19 mouse cellular contexts compared by ENCODE assay signal in the genomic region with DNA sequence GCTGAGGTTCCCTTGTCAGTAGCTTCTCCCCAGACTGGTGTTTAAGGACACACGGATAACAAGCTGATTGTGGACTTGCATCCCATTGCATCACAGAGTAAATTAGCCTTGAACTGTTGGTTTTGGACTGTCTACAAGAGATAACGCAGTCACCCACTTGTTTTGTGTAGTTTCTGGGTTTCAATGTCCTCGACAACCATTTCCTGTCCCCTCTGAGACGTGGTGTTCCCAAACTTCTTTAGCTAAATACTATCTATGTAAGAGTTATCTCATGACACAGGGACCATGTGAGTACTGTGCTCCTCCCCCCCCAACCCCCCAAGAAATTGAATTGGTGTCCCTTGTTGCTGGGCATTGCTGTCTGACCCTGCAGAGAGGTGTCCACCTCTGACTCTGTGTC. TPM values are rescaled to one million over a fixed set of nuclear protein-coding genes. Genes with fewer than 3 reads are reported as not detected.
DNase-seq lines count a peak whose midpoint lies in the region; ATAC-seq and TF ChIP-seq lines count a peak whose summit lies in the region.
"Had no signal": no experiment of that assay in that cellular context is flagged by ENCODE, and none has a peak within 500 bp of the region (broad histone marks: within the 10 kb centered on the region; RNA-seq: fewer than 3 reads in every experiment).

No protein-coding gene starts in this region.

- no peaks in the 10 kb centered on the region for H3K36me3 ChIP-seq in G1E (replicated peaks)
- H3K36me3 ChIP-seq in liver, embryonic 13.5 days: no peaks in the 10 kb centered on the region
- no peaks in the 10 kb centered on the region for H3K36me3 ChIP-seq in hindbrain, embryonic 14.5 days (replicated peaks; ENCODE audit: control insufficient read depth, insufficient read depth)
- H3K36me3 ChIP-seq: hindbrain, embryonic 13.5 days; neural tube, embryonic 15.5 days had no signal

- DNase-seq in adrenal gland, adult 8-10 months: peak; percentile 43
- DNase-seq in adrenal gland, postnatal 25 days: no peak
- DNase-seq in kidney, adult 11 months: peak; percentile 5
- DNase-seq in kidney, postnatal 25 days: no peak
- no peak for DNase-seq in G1E (ENCODE audit: low spot score)
- no peak for DNase-seq in liver, embryonic 13.5 days
- no peak for DNase-seq in spleen, adult 12 weeks (ENCODE audit: low spot score)
- DNase-seq in hindbrain, embryonic 14.5 days (ENCODE audit: low spot score): no peak
- DNase-seq: B cell, adult 2 months; cerebellum, adult 9-10 months; forebrain, postnatal 0 days; gastrocnemius, postnatal 25 days; right cerebral cortex, adult 18-20 months; thymus, postnatal 36 days had no signal

- peaks cover 18% of the 10 kb centered on the region; the same call in 1 of the 2 replicates for H3K27me3 ChIP-seq in G1E (ENCODE audit: insufficient read depth, low read length)
- H3K27me3 ChIP-seq in liver, embryonic 13.5 days: no peaks in the 10 kb centered on the region
- no peaks in the 10 kb centered on the region for H3K27me3 ChIP-seq in hindbrain, embryonic 14.5 days (ENCODE audit: control insufficient read depth, insufficient read depth, low read length)
- H3K27me3 ChIP-seq: hindbrain, embryonic 13.5 days; neural tube, embryonic 15.5 days had no signal

- H3K9ac ChIP-seq in liver, embryonic 13.5 days: no peak overlapping the region
- H3K9ac ChIP-seq in hindbrain, embryonic 14.5 days: no peak overlapping the region
- H3K9ac ChIP-seq: forebrain, postnatal 0 days; hindbrain, embryonic 13.5 days; neural tube, embryonic 15.5 days had no signal

- H3K4me3 ChIP-seq in G1E (ENCODE audit: low read depth, low read length): no peak overlapping the region
- H3K4me3 ChIP-seq in liver, embryonic 13.5 days (replicated peaks): no peak overlapping the region
- no peak overlapping the region for H3K4me3 ChIP-seq in hindbrain, embryonic 14.5 days (replicated peaks; ENCODE audit: low read length)
- H3K4me3 ChIP-seq: hindbrain, embryonic 13.5 days; neural tube, embryonic 15.5 days had no signal

- no peak overlapping the region for H3K4me2 ChIP-seq in liver, embryonic 13.5 days
- H3K4me2 ChIP-seq in hindbrain, embryonic 14.5 days (replicated peaks): no peak overlapping the region
- H3K4me2 ChIP-seq: hindbrain, embryonic 13.5 days; neural tube, embryonic 15.5 days had no signal

- WGBS in liver, embryonic 13.5 days (ENCODE audit: insufficient replicate concordance): 21% methylated on average over 4 of the region's 4 CpGs
- 79% methylated on average over 4 of the region's 4 CpGs for WGBS in hindbrain, embryonic 14.5 days

- peak overlapping the region; percentile 75 for H3K27ac ChIP-seq in liver, embryonic 13.5 days
- no peak overlapping the region for H3K27ac ChIP-seq in hindbrain, embryonic 14.5 days
- H3K27ac ChIP-seq: hindbrain, embryonic 13.5 days; neural tube, embryonic 15.5 days had no signal

- H3K4me1 ChIP-seq in G1E (ENCODE audit: insufficient read depth, low read depth, low read length): peaks cover 10% of the 10 kb centered on the region; the same call in 1 of the 2 replicates
- H3K4me1 ChIP-seq in liver, embryonic 13.5 days (replicated peaks): peaks cover 49% of the 10 kb centered on the region
- H3K4me1 ChIP-seq in hindbrain, embryonic 14.5 days (replicated peaks; ENCODE audit: control insufficient read depth, insufficient read depth, low read length): no peaks in the 10 kb centered on the region
- H3K4me1 ChIP-seq: hindbrain, embryonic 13.5 days; neural tube, embryonic 15.5 days had no signal

- peak; percentile 69 for ATAC-seq in G1E (ENCODE audit: extremely low read depth, insufficient number of reproducible peaks, low FRiP score, poor library complexity, severe bottlenecking)
- peak; percentile 49 for ATAC-seq in liver, embryonic 13.5 days (ENCODE audit: low read depth)
- ATAC-seq in hindbrain, embryonic 14.5 days (ENCODE audit: low FRiP score): no peak
- ATAC-seq: forebrain, postnatal 0 days had no signal

- TF ChIP-seq CTCF in G1E (IDR thresholded peaks at IDR 0.05; ENCODE audit: low read depth, low read length): no peak

- H3K9me3 ChIP-seq in G1E (replicated peaks): no peaks in the 10 kb centered on the region
- no peaks in the 10 kb centered on the region for H3K9me3 ChIP-seq in liver, embryonic 13.5 days (replicated peaks)
- H3K9me3 ChIP-seq in hindbrain, embryonic 14.5 days (ENCODE audit: control insufficient read depth, low read length): no peaks in the 10 kb centered on the region
- H3K9me3 ChIP-seq: hindbrain, embryonic 13.5 days; neural tube, embryonic 15.5 days had no signal

RNA-seq across cellular contexts. Expression of gene Ahsg, which starts 9.6 kb away (rescaled TPM):
- 1 to 10 TPM; 6.1 to 8.4 (median 7.2) TPM for total RNA-seq in adrenal gland, adult 8-10 months (2022)
- 1.6 and 132 TPM in 2 replicates for total RNA-seq in adrenal gland, postnatal 25 days (2021)
- 2.7 and 4.4 TPM in 2 replicates for total RNA-seq in G1E (2014; fragmentation: Nextera tagmentation)
- 0.38 and 0.52 TPM in 2 replicates for total RNA-seq in G1E (2017)
- polyA plus RNA-seq in G1E (2012): 0.11 and 0.15 TPM in 2 replicates
- polyA plus RNA-seq in liver, embryonic 13.5 days (2015; fragmentation: Nextera tagmentation; extraction: Ambion mirVana): 513 TPM in 2 replicates
- not detected in 2 replicates for polyA plus RNA-seq in hindbrain, embryonic 14.5 days (2014; fragmentation: Nextera tagmentation; extraction: Ambion mirVana)
- total RNA-seq: forebrain, postnatal 0 days; gastrocnemius, postnatal 25 days; left cerebral cortex, postnatal 10 days; megakaryocyte progenitor cell, adult 5-6 weeks had no signal
- polyA plus RNA-seq: forebrain, postnatal 0 days; hindbrain, embryonic 13.5 days had no signal

RNA-seq across cellular contexts. Expression of gene Dnajb11, which starts 23.8 kb away (rescaled TPM):
- 10 to 100 TPM; 55.9 to 75.2 (median 64.1) TPM for total RNA-seq in adrenal gland, adult 8-10 months (2022)
- total RNA-seq in adrenal gland, postnatal 25 days (2021): 71.4 and 71.9 TPM in 2 replicates
- total RNA-seq in G1E (2014; fragmentation: Nextera tagmentation) (42.4 and 44.4 TPM in 2 replicates), G1E (2017) (103 and 121 TPM in 2 replicates)
- 24.4 and 25.1 TPM in 2 replicates for polyA plus RNA-seq in G1E (2012)
- polyA plus RNA-seq in liver, embryonic 13.5 days (2015; fragmentation: Nextera tagmentation; extraction: Ambion mirVana): 78.9 and 90.1 TPM in 2 replicates
- polyA plus RNA-seq in hindbrain, embryonic 14.5 days (2014; fragmentation: Nextera tagmentation; extraction: Ambion mirVana): 96.5 and 109 TPM in 2 replicates

RNA-seq across cellular contexts. Expression of gene Tbccd1, which starts 24.0 kb away (rescaled TPM):
- total RNA-seq in adrenal gland, adult 8-10 months (2022): 10 to 100 TPM; 19.2 to 26.1 (median 23.1) TPM
- 16.4 and 23.6 TPM in 2 replicates for total RNA-seq in adrenal gland, postnatal 25 days (2021)
- total RNA-seq in G1E (2014; fragmentation: Nextera tagmentation) (31.6 and 38.8 TPM in 2 replicates), G1E (2017) (43.9 and 46.1 TPM in 2 replicates)
- polyA plus RNA-seq in G1E (2012): 1.8 and 2.4 TPM in 2 replicates
- polyA plus RNA-seq in liver, embryonic 13.5 days (2015; fragmentation: Nextera tagmentation; extraction: Ambion mirVana): 24.0 and 29.2 TPM in 2 replicates
- 21.4 and 27.9 TPM in 2 replicates for polyA plus RNA-seq in hindbrain, embryonic 14.5 days (2014; fragmentation: Nextera tagmentation; extraction: Ambion mirVana)

RNA-seq across cellular contexts. Expression of gene Fetub, which starts 36.6 kb away (rescaled TPM):
- total RNA-seq in adrenal gland, adult 8-10 months (2022): 10 to 100 TPM in 2 of 4 experiments, 1 to 10 TPM in 2; 2.4 to 25.4 (median 6.9) TPM
- total RNA-seq in adrenal gland, postnatal 25 days (2021): 78.1 and 82.3 TPM in 2 replicates
- total RNA-seq in G1E (2014; fragmentation: Nextera tagmentation): 4.6 and 5.1 TPM in 2 replicates
- total RNA-seq in G1E (2017): 1.7 and 2.1 TPM in 2 replicates
- 0.66 and 0.92 TPM in 2 replicates for polyA plus RNA-seq in G1E (2012)
- polyA plus RNA-seq in liver, embryonic 13.5 days (2015; fragmentation: Nextera tagmentation; extraction: Ambion mirVana): 0.80 and 0.86 TPM in 2 replicates
- polyA plus RNA-seq in hindbrain, embryonic 14.5 days (2014; fragmentation: Nextera tagmentation; extraction: Ambion mirVana): not detected in 2 replicates
- total RNA-seq: forebrain, postnatal 0 days; gastrocnemius, postnatal 25 days; megakaryocyte progenitor cell, adult 5-6 weeks had no signal
- polyA plus RNA-seq: hindbrain, embryonic 13.5 days; kidney, embryonic 14.5 days; neural tube, embryonic 15.5 days had no signal

Comparison
In these comparisons a context has a peak if more than half of its experiments do, and no peak if none do; other contexts are left out.
1. DNase-seq: peak in adrenal gland, adult 8-10 months (single experiment) and kidney, adult 11 months (single experiment); none in adrenal gland, postnatal 25 days (single experiment), kidney, postnatal 25 days (0 of 2), G1E (single experiment), liver, embryonic 13.5 days (single experiment), spleen, adult 12 weeks (single experiment) and hindbrain, embryonic 14.5 days (single experiment).